17 mouse cellular contexts compared by ENCODE assay signal in the genomic region with DNA sequence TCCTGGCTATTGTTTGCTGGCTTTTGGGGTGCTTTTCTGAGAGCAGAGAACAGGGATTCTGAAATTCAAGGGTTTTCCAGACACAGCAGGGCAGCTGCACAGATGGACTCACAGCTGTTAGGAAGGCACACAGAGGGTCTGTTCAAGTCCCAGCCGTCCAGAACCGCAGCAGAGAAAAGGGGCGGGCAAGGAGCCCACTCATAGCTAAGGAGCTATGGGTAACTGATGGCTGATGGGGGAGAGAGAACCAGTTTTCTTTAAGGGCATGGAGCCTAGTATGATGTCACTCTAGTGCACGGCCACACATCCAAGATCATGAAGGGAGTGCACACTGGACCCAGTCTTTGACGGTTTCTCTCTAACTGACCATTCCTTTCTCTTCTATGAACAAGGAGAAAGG.
A peak's percentile ranks its signal among the peaks of the same experiment; 100 is the strongest.
DNase-seq lines count a peak whose midpoint lies in the region; ATAC-seq and TF ChIP-seq lines count a peak whose summit lies in the region.
"Had no signal": no experiment of that assay in that cellular context is flagged by ENCODE, and none has a peak within 500 bp of the region (broad histone marks: within the 10 kb centered on the region; RNA-seq: fewer than 3 reads in every experiment).

No protein-coding gene starts in this region.

- no peak for ATAC-seq in neural tube, embryonic 13.5 days (ENCODE audit: low read depth)
- ATAC-seq in neural tube, embryonic 15.5 days (ENCODE audit: low FRiP score) = no peak
- ATAC-seq: forebrain, embryonic 14.5 days; intestine, embryonic 16.5 days had no signal

- peak overlapping the region; percentile 24; the same call in 1 of the 2 replicates for H3K27ac ChIP-seq in layer of hippocampus, adult 2 months
- H3K27ac ChIP-seq in neural tube, embryonic 13.5 days (replicated peaks) = peak overlapping the region; percentile 28; the same call in 1 of the 2 replicates
- H3K27ac ChIP-seq in neural tube, embryonic 15.5 days (replicated peaks) = no peak overlapping the region
- H3K27ac ChIP-seq: embryonic facial prominence, embryonic 10.5 days; heart, embryonic 13.5 days; hindbrain, embryonic 12.5 days had no signal

- no peaks in the 10 kb centered on the region for H3K4me1 ChIP-seq in neural tube, embryonic 13.5 days (replicated peaks)
- no peaks in the 10 kb centered on the region for H3K4me1 ChIP-seq in neural tube, embryonic 15.5 days
- H3K4me1 ChIP-seq: hindbrain, embryonic 12.5 days had no signal

- DNase-seq in gastrocnemius, postnatal 14 days = peak; percentile 9
- DNase-seq in gastrocnemius, postnatal 36 days = no peak
- peak in 1 of 2 experiments; percentile 16 for DNase-seq in layer of hippocampus, adult 2 months (ENCODE audit: low spot score in 2 of 2)
- DNase-seq in layer of hippocampus, adult 18-20 months (ENCODE audit: low spot score in 2 of 2) = no peak
- DNase-seq: adrenal gland, adult 2 months; adrenal gland, postnatal 25 days; cerebellum, adult 11 months; cerebellum, adult 9-10 months; cerebellum, postnatal 36 days; heart, postnatal 36 days had no signal

- H3K9ac ChIP-seq in neural tube, embryonic 13.5 days = no peak overlapping the region
- H3K9ac ChIP-seq in neural tube, embryonic 15.5 days (replicated peaks) = no peak overlapping the region
- H3K9ac ChIP-seq: heart, embryonic 13.5 days; hindbrain, embryonic 12.5 days had no signal

- no peak overlapping the region for H3K4me3 ChIP-seq in layer of hippocampus, adult 2 months
- no peak overlapping the region for H3K4me3 ChIP-seq in neural tube, embryonic 13.5 days
- no peak overlapping the region for H3K4me3 ChIP-seq in neural tube, embryonic 15.5 days (replicated peaks)
- H3K4me3 ChIP-seq: embryonic facial prominence, embryonic 10.5 days; heart, embryonic 13.5 days; hindbrain, embryonic 12.5 days had no signal

- no peaks in the 10 kb centered on the region for H3K27me3 ChIP-seq in neural tube, embryonic 13.5 days
- no peaks in the 10 kb centered on the region for H3K27me3 ChIP-seq in neural tube, embryonic 15.5 days (replicated peaks)
- H3K27me3 ChIP-seq: heart, embryonic 13.5 days; hindbrain, embryonic 12.5 days had no signal

- 67% methylated on average over 5 of the region's 5 CpGs for WGBS in neural tube, embryonic 13.5 days
- 63% methylated on average over 5 of the region's 5 CpGs for WGBS in neural tube, embryonic 15.5 days

- TF ChIP-seq CTCF in layer of hippocampus, adult 2 months (conservative IDR thresholded peaks at IDR 0.05) = no peak

- H3K36me3 ChIP-seq in neural tube, embryonic 13.5 days = no peaks in the 10 kb centered on the region
- H3K36me3 ChIP-seq in neural tube, embryonic 15.5 days = no peaks in the 10 kb centered on the region
- H3K36me3 ChIP-seq: embryonic facial prominence, embryonic 10.5 days; hindbrain, embryonic 12.5 days had no signal

- no peak overlapping the region for H3K4me2 ChIP-seq in neural tube, embryonic 13.5 days
- no peak overlapping the region for H3K4me2 ChIP-seq in neural tube, embryonic 15.5 days
- H3K4me2 ChIP-seq: heart, embryonic 13.5 days; hindbrain, embryonic 12.5 days had no signal

- no peaks in the 10 kb centered on the region for H3K9me3 ChIP-seq in neural tube, embryonic 13.5 days
- no peaks in the 10 kb centered on the region for H3K9me3 ChIP-seq in neural tube, embryonic 15.5 days (replicated peaks)
- H3K9me3 ChIP-seq: embryonic facial prominence, embryonic 10.5 days; heart, embryonic 13.5 days; hindbrain, embryonic 12.5 days had no signal

- intact Hi-C loops in gastrocnemius, postnatal 14 days (cut with DNase I; ENCODE audit: low total_unique reads) = no loop called here
- intact Hi-C loops in gastrocnemius, postnatal 36 days (cut with DNase I) = no loop called here
